Mouse (Mus musculus) adrenal gland, postnatal 4 days (tissue): Measurements from ENCODE around the gene Smurf1. TPM values are rescaled to one million over a fixed set of nuclear protein-coding genes. Genes with fewer than 3 reads are reported as not detected.

Experiments used
- DNase-seq, 2 experiments: peaks; one replicate each; pipeline ENCODE4 v3.0.0; 2021 to 2022; ENCODE audit warnings: low spot score in 2 of 2, mixed read lengths in 2 of 2
- long read RNA-seq, 2 experiments: library from polyadenylated mRNA; stranded (forward); transcript quantifications; one replicate each; pipeline ENCODE4 v2.0.0; 2021
- total RNA-seq, 2 experiments: library from RNA; stranded (reverse); gene quantifications; 2 replicates each; pipeline ENCODE4 v1.2.3; 2021

Smurf1 gene
- 10 to 100 TPM; 24.7 to 28.4 TPM for total RNA-seq
- long read RNA-seq, experiment 1, full-length matches to known transcripts, result 13 of 22 reads
- long read RNA-seq, experiment 1, partial matches to known transcripts, result 0 of 22 reads
- long read RNA-seq, experiment 1, other reads (novel, unspliced or antisense), result 9 of 22 reads
- long read RNA-seq, experiment 2, full-length matches to known transcripts, result 7 of 20 reads
- long read RNA-seq, experiment 2, partial matches to known transcripts, result 6 of 20 reads
- long read RNA-seq, experiment 2, other reads (novel, unspliced or antisense), result 7 of 20 reads

DNA sequence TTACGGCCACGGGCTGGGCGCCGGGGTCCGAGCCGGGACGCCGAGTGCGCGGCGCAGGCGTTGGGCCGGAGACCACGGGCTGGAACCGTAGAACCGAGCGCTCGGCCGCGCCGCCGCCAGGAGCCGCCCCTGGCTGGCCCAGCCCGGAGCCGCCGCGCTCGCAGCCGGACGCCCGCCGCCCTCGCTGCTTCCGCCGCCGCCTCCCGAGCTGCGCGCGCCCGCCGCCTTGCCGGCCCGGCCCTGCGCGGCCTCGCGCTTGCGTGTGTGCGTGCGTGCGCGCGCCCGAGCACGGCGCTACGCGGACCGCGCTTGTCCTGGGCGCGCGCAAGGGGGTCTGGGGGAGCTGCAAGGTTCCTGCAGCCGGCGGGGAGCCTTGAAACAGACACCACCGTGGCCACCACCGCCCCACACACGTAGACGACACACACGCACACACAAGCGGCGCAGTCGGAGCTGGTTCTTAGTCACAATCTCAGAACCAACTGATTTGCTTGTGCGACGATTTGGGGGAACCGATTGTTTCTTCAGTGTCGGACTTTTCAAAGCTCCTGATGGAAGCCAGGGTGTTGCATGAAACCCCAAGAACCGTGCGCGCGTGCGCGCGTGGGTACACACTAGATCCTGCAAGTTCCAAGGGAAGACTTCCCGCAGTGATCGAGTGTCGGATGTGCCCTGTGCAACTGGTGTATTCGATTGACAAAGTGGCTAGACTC, at the start of gene Smurf1:
Gene Smurf1, minus strand, starts transcription at position 209 of the 713 bp plus-strand sequence.
- peak; percentile 58 to 64 for DNase-seq

DNA sequence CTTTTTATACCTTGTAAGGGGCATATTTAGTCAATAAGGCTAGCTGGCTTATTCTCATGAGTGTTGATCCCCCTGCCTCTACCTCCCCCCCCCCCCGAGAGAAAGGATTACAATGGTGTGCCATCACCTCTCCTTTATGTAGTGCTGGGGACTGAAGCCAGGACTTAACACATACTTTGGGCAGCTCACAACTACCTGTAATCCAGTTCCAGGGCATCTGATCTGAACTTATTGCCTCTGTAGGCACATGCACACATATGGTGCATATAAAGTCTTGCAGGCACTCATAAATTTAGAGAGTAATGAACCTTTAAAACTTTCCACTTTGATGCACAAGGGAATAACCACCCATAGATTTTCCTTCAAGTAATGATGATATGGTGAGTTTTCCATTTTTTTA, 48.6 kb upstream of the Smurf1 start:
- no peak for DNase-seq

DNA sequence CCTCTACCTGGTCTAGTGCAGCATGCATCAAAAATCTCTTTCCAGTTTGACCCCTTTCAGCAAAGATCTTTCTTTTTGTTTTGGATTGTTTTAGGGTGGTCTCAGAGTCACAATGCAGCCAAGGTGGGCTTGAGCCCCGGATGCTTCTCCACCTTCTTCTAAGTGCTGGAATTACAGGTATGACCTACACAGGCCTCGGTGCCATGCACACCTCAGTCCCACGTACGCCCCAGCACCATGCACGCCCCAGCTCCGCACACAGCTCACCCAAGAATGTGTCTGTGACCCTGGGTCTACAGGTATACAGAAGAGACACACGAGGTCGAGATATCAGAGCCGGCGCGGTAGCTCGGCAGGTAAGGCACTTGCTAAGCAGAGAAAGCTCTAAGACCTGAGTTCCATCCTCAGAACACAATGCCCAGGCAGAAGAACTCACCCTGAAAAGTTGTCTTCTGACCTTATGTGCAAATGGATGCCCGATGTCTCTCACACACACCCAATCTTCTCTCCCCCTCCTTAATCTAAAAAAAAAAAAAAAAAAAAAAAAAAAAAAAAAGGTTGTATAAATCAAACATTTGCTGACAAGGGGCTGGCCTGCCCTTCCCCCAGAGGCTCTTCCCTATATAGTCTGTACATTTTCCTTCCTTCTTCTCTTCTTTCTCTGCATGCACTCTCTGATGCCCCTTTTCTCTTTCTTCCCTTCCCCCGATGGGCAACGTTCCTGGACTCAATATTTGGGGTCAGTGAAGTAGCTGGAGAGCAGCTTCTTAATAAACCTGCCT, 43.4 kb upstream of the Smurf1 start:
- no peak for DNase-seq

DNA sequence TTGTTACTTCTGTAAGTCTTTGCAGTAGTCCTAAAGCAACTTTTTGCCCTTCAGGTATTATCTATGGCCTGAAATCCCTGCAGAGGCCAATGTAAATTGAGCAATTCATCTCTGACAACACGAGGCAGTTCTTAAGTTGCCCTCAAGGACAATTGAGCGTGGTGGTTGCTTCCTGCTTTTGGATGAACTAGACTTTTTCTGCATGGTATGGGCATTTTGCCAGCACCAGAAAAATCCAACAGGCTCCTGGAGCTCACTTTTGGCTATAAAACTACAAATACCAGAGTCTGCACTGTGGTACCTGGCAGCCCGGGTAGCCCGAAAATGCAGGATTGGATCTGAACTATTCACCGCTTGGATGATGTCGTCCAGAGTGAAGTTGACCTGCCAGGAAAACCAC, 39.9 kb upstream of the Smurf1 start:
- DNase-seq, result no peak

DNA sequence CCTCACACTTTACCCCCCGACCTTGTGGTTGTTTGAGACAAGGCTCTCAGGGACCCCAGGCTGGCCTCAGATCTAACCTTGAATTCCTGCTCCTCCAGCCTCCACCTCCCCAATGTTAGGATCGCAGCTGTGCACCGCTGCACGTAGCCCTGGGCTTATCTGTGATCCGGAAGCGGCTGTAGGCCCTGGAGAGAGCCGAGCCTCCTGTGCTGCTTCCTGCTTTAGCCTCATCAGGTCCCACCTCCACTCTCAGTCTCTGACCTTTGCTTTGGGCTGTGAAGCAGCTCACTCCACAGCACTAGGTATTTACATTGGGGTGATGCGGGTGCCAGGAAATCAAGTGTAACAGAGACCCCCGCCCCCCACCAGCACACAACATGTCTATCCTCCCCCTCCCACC, 38.8 kb upstream of the Smurf1 start:
- no peak for DNase-seq

DNA sequence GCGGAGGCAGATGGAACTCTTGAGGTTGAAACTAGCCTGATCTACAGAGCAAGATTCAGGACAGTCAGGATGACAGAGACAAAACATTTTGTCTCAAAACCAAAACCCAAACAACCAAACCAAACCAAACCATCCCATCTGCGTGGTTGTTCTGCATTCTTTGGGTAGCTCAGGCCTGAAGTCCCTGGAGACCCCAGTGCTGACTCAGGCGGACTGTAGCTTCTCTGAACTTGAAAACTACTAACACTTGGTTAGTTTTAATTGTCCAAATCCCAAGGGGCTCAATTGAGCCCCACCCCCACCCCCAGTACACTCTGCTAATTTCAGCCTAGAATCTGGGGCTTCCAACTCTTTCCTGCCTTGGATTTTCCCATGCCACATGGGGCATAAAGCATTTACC, 37.7 kb upstream of the Smurf1 start:
- DNase-seq, result no peak

DNA sequence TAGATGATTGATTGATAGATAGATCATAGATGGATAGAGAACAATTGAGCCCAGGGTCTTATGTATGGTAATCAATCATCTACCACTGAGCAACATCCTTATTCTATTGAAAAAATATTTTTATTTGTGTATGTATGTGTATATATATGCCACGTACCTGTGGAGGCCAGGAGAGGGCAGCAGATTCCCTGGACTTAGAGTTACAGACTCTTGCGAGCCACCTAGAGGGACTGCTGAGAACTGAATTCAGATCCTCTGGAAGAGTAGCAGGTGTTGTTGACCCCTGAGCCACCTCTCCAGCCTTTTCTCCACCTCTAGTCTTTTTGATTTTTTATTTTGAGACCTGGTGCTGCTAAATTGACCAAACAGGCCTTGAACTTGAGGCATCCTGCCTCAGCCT, 32.8 kb upstream of the Smurf1 start:
- no peak for DNase-seq

DNA sequence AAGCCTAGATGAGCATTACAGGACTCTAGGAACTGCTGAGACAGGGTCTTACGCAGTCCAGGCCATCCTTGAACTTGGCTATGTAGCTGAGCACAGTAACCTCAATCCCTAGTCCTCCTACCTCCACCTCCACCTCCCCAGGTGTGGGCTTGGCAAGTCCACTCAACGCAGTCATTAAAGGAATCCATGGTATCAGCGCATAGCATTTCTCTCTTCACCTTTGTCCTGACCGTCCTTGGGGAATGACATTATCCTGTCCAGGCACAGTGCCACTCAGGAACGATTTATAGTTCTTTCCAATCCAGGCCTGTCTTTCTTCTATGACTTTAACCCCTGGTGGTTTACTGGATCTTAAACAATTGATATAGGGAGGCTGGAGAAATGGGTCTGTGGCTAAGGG, 24.8 kb upstream of the Smurf1 start:
- DNase-seq, result no peak

DNA sequence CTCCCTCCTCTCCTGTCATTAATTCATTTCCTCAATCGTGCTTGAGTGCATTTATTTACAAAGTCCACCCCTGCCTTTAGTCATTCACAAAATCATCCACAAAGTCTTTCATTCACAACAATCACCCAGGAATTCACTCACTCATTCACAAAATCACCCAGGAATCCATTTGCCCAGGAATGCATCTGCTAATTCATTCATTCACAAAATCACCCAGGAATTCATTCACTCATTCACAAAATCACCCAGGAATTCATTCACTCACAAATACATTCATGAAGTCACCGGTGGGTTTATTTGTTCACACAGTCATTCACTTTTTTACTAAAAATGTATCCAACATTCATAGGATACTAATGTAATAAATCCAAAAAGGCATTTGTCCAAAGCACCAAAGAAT, 24.4 kb upstream of the Smurf1 start:
- no peak for DNase-seq

DNA sequence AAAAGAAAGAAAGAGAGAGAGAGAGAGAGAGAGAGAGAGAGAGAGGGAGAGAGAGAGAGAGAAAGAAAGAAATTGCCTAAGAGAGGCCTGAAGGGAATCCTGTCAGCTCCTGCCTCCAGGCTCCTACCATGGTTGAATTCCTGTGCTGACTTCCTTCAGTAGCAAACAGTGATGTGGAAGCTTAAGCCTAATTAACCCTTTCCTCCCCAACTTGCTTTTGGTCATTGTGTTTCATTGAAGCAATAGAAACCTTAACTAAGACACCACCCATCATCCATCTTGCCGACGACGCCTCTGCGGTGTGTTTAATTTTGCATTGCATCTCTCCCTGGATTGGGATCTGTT, 23.4 kb upstream of the Smurf1 start:
- no peak for DNase-seq

DNA sequence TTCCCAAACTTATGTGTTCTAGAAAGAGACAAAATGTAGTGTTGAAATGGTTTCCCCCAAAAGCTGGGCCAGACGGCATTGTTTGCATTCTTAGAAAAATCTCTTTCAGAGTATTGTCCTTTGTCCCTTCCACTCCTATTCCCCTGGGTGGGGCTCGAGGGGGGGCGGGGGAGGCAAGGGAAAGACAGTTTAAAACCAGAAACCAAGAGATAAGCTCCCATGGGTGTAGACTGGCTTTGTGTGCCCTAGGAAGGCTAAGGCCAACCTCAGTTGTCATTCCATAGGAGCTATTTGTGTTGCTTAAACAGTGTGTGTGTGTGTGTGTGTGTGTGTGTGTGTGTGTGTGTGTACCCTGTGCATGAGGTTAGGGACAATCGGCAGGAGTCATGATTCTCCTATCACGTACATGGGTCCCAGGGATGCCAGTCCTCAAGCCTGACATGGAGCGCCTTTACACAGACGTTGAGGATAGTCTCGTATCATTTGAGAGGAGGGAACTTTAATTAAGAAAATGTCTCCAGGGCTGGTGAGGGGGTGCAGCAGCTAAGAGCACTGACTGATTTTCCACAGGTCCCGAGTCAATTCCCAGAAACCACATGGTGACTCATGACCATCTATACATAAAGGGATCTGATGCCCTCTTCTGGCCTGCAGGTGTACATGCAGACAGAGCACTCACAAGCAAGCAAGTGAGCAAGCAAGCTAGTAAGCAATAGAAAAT, 22.9 kb upstream of the Smurf1 start:
- no peak for DNase-seq

DNA sequence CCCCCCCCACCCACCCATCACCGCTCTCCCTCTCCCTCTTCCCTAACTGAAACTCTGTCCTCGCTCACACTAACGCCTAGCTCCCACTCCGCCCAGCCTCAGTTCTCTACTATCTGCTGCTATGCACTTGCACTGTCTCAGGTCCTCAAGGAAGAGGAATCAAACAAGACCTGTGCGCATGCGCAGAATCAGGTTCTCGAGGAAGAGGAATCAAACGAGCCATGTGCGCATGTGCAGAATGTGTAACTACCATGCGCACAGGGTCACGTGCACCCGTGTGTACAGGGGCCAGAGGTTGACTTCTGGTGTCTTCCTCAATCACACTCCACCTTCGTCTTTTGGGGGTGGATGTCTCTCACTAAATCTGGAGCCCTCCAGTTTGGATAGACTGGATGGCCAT, 21.9 kb upstream of the Smurf1 start:
- no peak for DNase-seq

DNA sequence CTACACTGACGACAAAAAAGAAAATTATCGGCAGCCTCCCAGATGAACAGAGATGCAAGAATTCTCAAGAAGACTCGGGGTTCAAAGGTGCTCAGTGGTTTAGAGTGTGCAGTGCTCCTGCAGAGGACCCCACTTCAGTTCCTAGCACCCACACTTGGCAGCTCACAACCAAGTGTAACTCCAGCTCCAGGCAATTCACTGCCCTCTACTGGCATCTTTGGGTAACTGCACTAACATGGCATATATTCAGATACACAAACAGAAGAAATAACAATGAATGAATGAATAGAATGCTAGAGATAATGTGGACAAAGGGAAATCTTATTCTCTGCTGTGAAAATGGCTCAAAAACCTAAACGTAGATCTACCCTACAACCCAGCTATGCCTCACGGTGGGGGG, 19.2 kb upstream of the Smurf1 start:
- no peak for DNase-seq

DNA sequence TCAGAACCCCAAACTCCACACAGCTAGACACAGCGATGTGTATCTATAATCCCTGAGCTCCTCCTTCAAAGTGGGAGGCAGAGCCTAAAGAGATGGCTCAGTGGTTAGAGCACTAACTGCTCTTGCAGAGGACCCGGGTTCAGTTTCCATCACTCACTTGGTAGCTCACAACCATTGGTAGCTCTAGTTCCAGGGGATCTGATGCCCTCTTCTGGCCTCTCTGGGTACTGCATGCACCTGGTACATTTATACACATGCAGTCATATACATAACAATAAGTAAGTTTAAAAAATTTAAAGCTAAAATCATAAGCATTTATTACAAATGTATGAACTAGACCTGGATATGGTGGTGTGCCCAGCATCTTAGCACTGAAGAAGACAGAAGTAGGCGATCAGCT, 17.6 kb upstream of the Smurf1 start:
- no peak for DNase-seq

DNA sequence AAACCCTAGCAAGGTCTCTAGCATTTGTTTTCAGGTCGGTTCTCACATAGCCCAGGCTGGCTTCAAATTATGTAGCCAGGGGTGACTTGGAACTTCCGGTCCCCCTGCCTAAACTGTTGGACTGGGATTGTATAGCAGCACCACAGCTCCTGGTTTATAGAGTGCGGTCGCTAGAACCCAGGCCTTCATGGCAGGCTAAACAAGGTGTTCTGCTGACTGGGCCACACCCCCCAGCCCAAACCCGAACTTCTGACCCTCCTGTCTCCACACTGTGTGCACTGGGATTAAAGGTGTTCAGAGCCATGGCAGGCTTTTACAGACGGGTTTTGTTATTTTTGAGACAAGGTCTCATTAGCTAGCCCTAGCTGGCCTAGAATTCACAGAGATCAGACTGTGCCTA, 13.5 kb upstream of the Smurf1 start:
- no peak for DNase-seq

DNA sequence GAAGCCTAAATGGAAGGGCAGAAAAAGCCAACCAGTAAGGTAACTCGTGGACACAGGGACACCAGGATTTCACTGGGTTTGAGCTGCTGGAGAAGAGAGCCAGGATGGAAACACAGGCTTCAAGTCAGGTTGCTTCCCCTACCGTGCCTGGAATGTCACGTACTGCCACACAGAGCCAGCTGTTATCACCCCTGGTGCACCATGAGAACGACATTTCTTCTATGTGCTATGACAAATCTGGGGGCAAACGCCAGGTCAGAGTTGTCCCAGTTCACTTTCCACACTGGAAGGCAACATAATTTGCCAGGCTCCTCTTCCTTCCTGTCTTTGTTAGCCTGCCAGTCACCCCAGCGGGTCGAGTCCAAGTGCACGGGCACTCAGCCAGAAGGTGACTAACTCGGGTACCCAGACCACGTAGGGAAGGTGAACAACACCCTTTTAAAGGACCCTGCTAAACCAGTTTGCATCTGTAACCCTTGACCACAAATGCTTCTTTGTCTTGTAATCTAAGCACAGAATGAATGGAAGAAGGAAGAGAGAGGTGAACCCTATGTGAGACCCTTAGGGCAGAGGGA, 13.0 kb upstream of the Smurf1 start:
- DNase-seq, result no peak

DNA sequence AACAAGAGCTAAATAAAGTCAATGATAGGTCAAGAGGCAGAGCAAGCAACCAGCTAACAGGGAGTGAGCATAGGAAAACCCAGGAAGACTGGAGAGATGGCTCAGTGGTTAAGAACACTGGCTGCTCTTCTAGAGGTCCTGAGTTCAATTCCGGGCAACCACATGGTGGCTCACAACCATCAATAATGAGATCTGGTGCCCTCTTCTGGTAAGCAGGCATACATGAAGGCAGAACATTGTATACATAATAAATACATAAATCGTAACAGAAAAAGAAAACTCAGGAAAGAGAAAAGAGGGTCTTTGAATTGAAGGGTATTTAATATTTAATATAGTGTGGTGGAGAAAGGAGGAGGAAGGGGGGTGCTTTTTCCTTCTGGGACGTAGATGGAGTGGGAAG, 5.6 kb upstream of the Smurf1 start:
- no peak for DNase-seq

DNA sequence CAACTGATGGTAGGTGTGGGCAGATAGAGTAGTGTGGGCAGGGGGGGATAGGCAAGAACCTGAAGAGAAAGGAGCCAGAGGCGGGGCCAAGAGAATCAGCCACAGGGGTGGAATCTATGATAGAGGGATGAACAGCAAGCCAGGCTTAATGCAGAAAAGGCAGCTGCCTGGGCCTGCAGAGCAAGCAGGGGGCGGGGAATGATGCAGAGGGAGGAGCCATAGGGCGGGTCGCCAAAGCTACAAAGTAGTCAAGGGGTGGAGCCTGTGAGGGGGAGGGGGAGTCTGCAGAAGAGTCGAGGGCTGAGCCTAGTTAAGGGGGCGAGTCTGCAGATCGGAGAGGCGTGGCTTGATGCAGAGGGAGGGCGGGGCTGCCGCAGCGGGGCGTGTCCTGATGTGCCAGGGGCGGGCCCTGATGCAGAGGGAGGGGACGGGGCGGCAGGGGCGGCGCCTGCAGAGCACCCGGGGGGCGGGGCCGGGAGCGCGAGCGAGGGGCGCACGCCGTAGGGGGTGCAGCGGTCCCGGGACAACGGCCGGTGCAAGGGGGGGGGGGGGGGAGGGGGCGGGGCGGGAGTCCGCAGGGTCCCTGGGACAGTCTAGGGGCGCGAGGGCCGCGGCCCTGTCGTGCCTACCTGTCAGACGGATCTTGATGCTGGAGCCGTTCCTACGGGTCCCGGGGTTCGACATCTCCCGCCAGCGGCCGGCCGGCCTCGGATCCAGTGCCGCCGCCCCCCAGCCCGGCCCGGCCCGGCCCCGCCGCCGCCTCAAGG, 592 bp downstream of the Smurf1 start:
- DNase-seq, result peak; percentile 72 to 78

DNA sequence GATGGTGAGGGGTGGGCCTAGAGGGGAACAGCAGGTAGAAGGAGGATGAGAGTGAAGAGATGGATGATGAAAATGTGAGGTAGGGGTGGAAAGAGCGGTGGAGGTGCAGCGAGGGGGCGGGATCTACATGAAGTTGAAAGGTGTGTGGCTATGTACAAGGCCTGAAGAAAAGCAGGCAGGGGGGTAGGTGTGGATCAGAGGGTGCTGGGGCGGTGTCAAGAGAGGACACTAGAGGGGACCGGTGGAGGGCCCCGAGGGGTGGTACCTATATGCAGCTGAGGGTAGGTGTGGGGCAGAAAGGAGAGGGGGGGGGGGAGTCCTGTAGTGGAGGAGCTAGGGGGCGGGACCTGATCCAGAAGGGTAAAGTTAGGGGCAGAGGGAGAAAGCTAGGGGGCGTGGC, 1.2 kb downstream of the Smurf1 start:
- DNase-seq, result no peak

DNA sequence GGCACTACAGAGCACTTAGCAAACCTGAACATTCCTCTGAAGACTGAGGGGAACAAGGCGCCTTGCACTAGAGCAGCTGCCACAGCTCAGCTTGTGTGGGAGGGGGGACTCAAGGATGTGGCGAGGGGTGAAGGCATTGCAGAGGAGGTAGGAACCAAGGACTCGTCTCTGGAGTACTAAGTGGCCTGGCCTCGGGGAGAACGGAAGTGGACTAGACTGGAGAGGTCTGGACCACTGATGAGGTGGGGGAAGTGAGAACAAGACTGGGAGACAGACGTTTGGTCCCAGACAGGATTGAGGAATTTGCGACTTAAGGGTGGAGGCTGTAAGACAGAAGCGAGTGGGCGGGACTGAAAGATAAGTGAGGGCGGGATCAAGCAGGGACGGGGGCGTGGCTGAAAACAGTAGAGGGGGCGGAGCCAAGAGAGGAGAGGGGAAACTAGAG, 1.8 kb downstream of the Smurf1 start:
- DNase-seq, result no peak

DNA sequence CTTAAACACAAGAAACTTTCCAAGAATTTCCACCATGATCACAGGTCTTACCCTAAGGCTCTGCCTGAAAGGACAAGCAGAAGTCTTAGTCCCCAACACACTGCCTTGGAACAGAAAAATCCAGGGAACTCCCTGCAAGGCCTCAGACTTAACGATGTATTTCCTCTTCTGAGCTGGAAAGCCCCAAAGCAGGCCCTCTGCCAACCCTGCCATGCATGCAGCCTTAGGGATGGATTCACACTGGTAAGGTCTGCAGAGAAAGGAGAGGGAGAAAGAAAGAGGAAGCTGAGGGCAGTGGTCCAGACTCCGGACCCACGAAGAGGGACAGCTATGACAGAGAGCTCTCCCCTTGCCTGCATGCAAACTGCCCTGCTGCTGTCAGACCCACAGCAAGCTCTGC, 2.2 kb downstream of the Smurf1 start:
- no peak for DNase-seq
